Mouse (Mus musculus) hindbrain, embryonic 10.5 days (tissue): ENCODE measurements around the gene Tmem238l. TPM values are rescaled to one million over a fixed set of nuclear protein-coding genes. Genes with fewer than 3 reads are reported as not detected.

ENCODE experiments used
- DNase-seq: peaks from one replicate; pipeline ENCODE4 v3.0.0-alpha.2; 2017; ENCODE audit warnings: low spot score
- H3K27ac ChIP-seq: fragments of 300-500 bp; sonication (generic); 2 replicates; pipeline ENCODE4 v1.5.1; 2016; ENCODE audit warnings: mild to moderate bottlenecking, moderate library complexity
- H3K27me3 ChIP-seq: fragments of 300-500 bp; sonication (generic); 2 replicates; pipeline ENCODE4 v1.6.1; 2016; ENCODE audit warnings: mild to moderate bottlenecking; ENCODE audit not compliant: poor library complexity, insufficient read depth, severe bottlenecking
- H3K36me3 ChIP-seq: fragments of 300-500 bp; sonication (generic); 2 replicates; pipeline ENCODE4 v1.6.1; 2016; ENCODE audit warnings: mild to moderate bottlenecking, moderate library complexity
- H3K4me1 ChIP-seq: fragments of 300-500 bp; sonication (generic); replicated peaks from 2 replicates; pipeline ENCODE4 v1.6.1; 2016; ENCODE audit warnings: mild to moderate bottlenecking
- H3K4me3 ChIP-seq: fragments of 300-500 bp; sonication (generic); 2 replicates; pipeline ENCODE4 v1.5.1; 2016; ENCODE audit warnings: mild to moderate bottlenecking, moderate library complexity
- H3K9me3 ChIP-seq: fragments of 300-500 bp; sonication (generic); 2 replicates; pipeline ENCODE4 v1.6.1; 2016; ENCODE audit warnings: mild to moderate bottlenecking, moderate library complexity
- WGBS: fragments of 180-500 bp; shearing (Covaris S2); methylation state at CpG from one replicate; pipeline ENCODE4 v1.1.7; 2016; 5-methylcytosine and 5-hydroxymethylcytosine counted together
- polyA plus RNA-seq: library from polyadenylated mRNA; unstranded; fragments of >200 nt; fragmentation: Nextera tagmentation; extraction: Ambion mirVana; gene quantifications from 2 replicates; pipeline ENCODE4 v1.2.1, GENCODE M21; 2016

Tmem238l gene
- polyA plus RNA-seq, 1 experiment from 2014 or later = not detected

GRCm38 (mm10) chr11:66946521-66946920 lies 9.9 kb upstream of the Tmem238l start:
- Histone ChIP-seq H3K27ac (no peak overlapping the region), H3K4me1 (no peaks in the 10 kb centered on the region), H3K27me3 (no peaks in the 10 kb centered on the region), H3K36me3 (no peaks in the 10 kb centered on the region), H3K4me3 (no peak overlapping the region), H3K9me3 (no peaks in the 10 kb centered on the region)
- DNase-seq = no peak
- 76% methylated on average over 6 of the region's 6 CpGs for WGBS

- H3K9me3 ChIP-seq = no peaks in the 10 kb centered on the region
- 74% methylated on average over 6 of the region's 6 CpGs for WGBS
- no peak overlapping the region for H3K4me3 ChIP-seq
- no peaks in the 10 kb centered on the region for H3K36me3 ChIP-seq
- no peak for DNase-seq
- no peak overlapping the region for H3K27ac ChIP-seq
- H3K4me1 ChIP-seq = no peaks in the 10 kb centered on the region
- no peaks in the 10 kb centered on the region for H3K27me3 ChIP-seq
These were observed 9.5 kb upstream of the Tmem238l start for GRCm38 (mm10) chr11:66946922-66947321.

- Histone ChIP-seq H3K36me3 (no peaks in the 10 kb centered on the region), H3K27me3 (no peaks in the 10 kb centered on the region), H3K9me3 (no peaks in the 10 kb centered on the region), H3K27ac (no peak overlapping the region), H3K4me1 (no peaks in the 10 kb centered on the region), H3K4me3 (no peak overlapping the region)
- DNase-seq = no peak
- WGBS = 92% methylated on average over 1 of the region's 1 CpGs
These were observed 4.4 kb downstream of the Tmem238l start for GRCm38 (mm10) chr11:66960797-66961196.

GRCm38 (mm10) chr11:66961447-66962176 lies 5.2 kb downstream of the Tmem238l start:
- Histone ChIP-seq H3K27ac (no peak overlapping the region), H3K9me3 (no peaks in the 10 kb centered on the region), H3K36me3 (no peaks in the 10 kb centered on the region), H3K4me3 (no peak overlapping the region), H3K27me3 (no peaks in the 10 kb centered on the region), H3K4me1 (0 out of 2 replicates have a peak, but pooled peaks cover 3% of the 10 kb centered on the region)
- WGBS = 86% methylated on average over 12 of the region's 12 CpGs
- no peak for DNase-seq

- H3K9me3 ChIP-seq = no peaks in the 10 kb centered on the region
- H3K4me3 ChIP-seq = no peak overlapping the region
- H3K4me1 ChIP-seq = 0 out of 2 replicates have a peak, but pooled peaks cover 4% of the 10 kb centered on the region
- 93% methylated on average over 1 of the region's 1 CpGs for WGBS
- no peak for DNase-seq
- H3K27me3 ChIP-seq = no peaks in the 10 kb centered on the region
- H3K36me3 ChIP-seq = no peaks in the 10 kb centered on the region
- no peak overlapping the region for H3K27ac ChIP-seq
These were observed 7.0 kb downstream of the Tmem238l start for GRCm38 (mm10) chr11:66963462-66963861.

GRCm38 (mm10) chr11:66966500-66967116 lies 10.2 kb downstream of the Tmem238l start:
- Histone ChIP-seq H3K4me3 (no peak overlapping the region), H3K9me3 (no peaks in the 10 kb centered on the region), H3K36me3 (no peaks in the 10 kb centered on the region), H3K27me3 (no peaks in the 10 kb centered on the region), H3K27ac (no peak overlapping the region), H3K4me1 (0 out of 2 replicates have a peak, but pooled peaks cover 4% of the 10 kb centered on the region)
- no peak for DNase-seq
- WGBS = 17% methylated on average over 7 of the region's 7 CpGs

- no peaks in the 10 kb centered on the region for H3K27me3 ChIP-seq
- H3K4me3 ChIP-seq = no peak overlapping the region
- H3K27ac ChIP-seq = no peak overlapping the region
- no peak for DNase-seq
- H3K4me1 ChIP-seq = 0 out of 2 replicates have a peak, but pooled peaks cover 4% of the 10 kb centered on the region
- no peaks in the 10 kb centered on the region for H3K9me3 ChIP-seq
- no peaks in the 10 kb centered on the region for H3K36me3 ChIP-seq
- 81% methylated on average over 1 of the region's 1 CpGs for WGBS
These were observed 12.1 kb downstream of the Tmem238l start for GRCm38 (mm10) chr11:66968575-66968974.

GRCm38 (mm10) chr11:66973507-66973906 lies 17.1 kb downstream of the Tmem238l start:
- Histone ChIP-seq H3K36me3 (no peaks in the 10 kb centered on the region), H3K27ac (no peak overlapping the region), H3K4me1 (no peaks in the 10 kb centered on the region), H3K27me3 (no peaks in the 10 kb centered on the region), H3K9me3 (peaks cover 12% of the 10 kb centered on the region), H3K4me3 (no peak overlapping the region)
- DNase-seq = no peak
- 89% methylated on average over 3 of the region's 3 CpGs for WGBS

- Histone ChIP-seq H3K4me3 (no peak overlapping the region), H3K9me3 (peaks cover 12% of the 10 kb centered on the region), H3K27me3 (no peaks in the 10 kb centered on the region), H3K36me3 (no peaks in the 10 kb centered on the region), H3K4me1 (no peaks in the 10 kb centered on the region), H3K27ac (no peak overlapping the region)
- 92% methylated on average over 7 of the region's 7 CpGs for WGBS
- DNase-seq = no peak
These were observed 19.3 kb downstream of the Tmem238l start for GRCm38 (mm10) chr11:66975606-66976330.

GRCm38 (mm10) chr11:66981336-66982115 lies 25.1 kb downstream of the Tmem238l start:
- no peak overlapping the region for H3K4me3 ChIP-seq
- H3K27ac ChIP-seq = no peak overlapping the region
- no peaks in the 10 kb centered on the region for H3K27me3 ChIP-seq
- 80% methylated on average over 15 of the region's 15 CpGs for WGBS
- no peaks in the 10 kb centered on the region for H3K9me3 ChIP-seq
- no peaks in the 10 kb centered on the region for H3K36me3 ChIP-seq
- H3K4me1 ChIP-seq = peaks cover 34% of the 10 kb centered on the region
- no peak for DNase-seq

GRCm38 (mm10) chr11:66982794-66983193 lies 26.4 kb downstream of the Tmem238l start:
- WGBS = 40% methylated on average over 6 of the region's 6 CpGs
- no peaks in the 10 kb centered on the region for H3K27me3 ChIP-seq
- peak; percentile 63 for DNase-seq
- no peaks in the 10 kb centered on the region for H3K36me3 ChIP-seq
- H3K4me3 ChIP-seq = no peak overlapping the region
- no peak overlapping the region for H3K27ac ChIP-seq
- H3K9me3 ChIP-seq = no peaks in the 10 kb centered on the region
- peaks cover 34% of the 10 kb centered on the region for H3K4me1 ChIP-seq

GRCm38 (mm10) chr11:66983422-66984164 lies 27.2 kb downstream of the Tmem238l start:
- WGBS = 63% methylated on average over 11 of the region's 11 CpGs
- Histone ChIP-seq H3K4me1 (peaks cover 34% of the 10 kb centered on the region), H3K9me3 (no peaks in the 10 kb centered on the region), H3K36me3 (no peaks in the 10 kb centered on the region), H3K4me3 (no peak overlapping the region), H3K27ac (peak overlapping the region; percentile 90), H3K27me3 (no peaks in the 10 kb centered on the region)
- DNase-seq = peak; percentile 7
